Mouse (Mus musculus) frontal cortex, postnatal 14 days (tissue): ENCODE measurements around the gene Mrps23.

Experiments
- DNase-seq, 2 experiments: peaks; one replicate each; pipeline ENCODE4 v3.0.0; 2022; ENCODE audit warnings: low spot score in 2 of 2

Mrps23 gene

DNA sequence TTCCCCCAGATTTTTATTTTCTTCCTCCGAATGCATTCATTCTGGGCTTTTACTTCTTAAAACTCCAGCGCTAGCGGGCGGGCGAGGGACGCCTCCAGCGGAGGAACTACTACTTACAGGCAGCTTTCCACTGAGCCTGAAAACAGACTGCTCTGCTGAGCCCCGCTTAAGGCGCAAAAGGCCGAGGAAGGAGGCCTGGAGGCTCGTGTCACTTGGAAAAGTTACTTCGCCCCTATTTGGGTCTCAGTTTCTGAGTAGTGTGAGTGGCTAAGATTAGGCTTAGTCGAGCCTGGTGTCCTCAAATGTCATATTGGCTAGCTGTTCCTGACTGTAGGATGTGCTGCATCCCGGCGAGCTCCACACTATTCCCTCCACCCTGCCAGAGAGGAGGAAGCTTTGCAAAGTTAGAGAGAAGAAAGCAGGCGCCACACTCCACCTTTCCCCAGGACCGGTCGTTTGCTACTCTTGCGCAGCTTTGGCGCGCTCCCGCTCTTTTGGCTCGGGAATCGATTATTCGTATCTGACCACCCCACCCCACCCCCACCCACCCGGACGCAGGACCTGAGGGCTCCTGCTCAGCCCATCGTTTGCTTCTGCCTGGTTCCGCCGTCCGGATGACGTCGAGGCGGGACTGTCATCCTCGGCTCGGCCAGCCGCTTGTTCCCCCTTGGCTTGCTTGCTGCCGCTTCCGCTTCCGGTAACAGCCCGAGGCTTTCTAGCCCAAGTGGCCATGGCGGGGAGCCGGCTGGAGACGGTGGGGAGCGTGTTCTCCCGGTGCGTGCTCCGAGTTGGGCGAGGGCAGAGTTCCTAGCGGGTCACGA lies at the start of gene Mrps23:
Gene Mrps23 (plus strand): TSS at position 677 of the 821 bp plus-strand sequence.
- DNase-seq: peak; percentile 82 to 85

- DNase-seq: no peak
These were observed 49.7 kb upstream of the Mrps23 start for GRCm38 (mm10) chr11:88154500-88154899.

DNA sequence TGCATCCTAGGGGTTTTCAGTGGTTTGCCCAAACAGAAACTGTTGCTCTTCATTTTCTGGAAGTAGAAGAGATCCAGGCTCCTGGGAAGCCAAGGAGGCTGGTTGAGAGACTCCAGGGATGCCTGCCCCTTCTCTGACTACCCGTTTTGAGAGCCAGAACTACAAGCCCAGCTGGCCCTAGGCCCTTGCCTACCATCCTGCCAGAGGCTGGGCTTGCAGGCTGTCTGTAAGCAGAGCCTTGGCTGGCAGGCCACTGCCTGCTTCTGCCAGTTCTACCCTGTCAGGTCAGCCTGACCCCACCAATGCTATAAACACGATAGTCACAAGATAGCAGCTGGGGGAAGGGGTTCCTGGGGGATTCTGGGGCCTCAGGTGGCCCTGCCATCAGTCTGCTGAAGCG lies 48.7 kb upstream of the Mrps23 start:
- DNase-seq: peak in 1 of 2 experiments; percentile 34

GRCm38 (mm10) chr11:88155998-88156397 lies 48.2 kb upstream of the Mrps23 start:
- no peak for DNase-seq

- no peak for DNase-seq
These were observed 47.8 kb upstream of the Mrps23 start for GRCm38 (mm10) chr11:88156403-88156802.

DNA sequence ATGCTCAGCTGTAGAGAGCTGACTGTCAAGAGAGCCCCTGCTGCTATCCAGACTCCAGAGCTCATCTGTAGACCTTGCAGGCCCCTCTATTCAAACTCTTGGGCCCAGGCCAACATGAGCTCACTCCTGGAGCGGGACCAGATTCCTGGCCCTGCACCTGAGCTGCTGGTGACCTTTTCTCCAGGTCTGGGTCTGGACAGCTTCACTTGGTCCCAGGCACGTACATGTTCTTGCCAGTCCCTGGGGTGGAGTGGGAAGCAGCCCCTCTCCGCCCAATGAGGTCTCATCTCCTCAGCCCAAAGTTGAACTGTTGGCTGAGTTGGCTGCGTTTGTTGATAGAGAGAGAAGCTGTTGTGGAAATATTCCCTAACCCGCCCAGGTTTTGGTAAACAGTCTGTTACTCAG lies 45.3 kb upstream of the Mrps23 start:
- DNase-seq: no peak

DNA sequence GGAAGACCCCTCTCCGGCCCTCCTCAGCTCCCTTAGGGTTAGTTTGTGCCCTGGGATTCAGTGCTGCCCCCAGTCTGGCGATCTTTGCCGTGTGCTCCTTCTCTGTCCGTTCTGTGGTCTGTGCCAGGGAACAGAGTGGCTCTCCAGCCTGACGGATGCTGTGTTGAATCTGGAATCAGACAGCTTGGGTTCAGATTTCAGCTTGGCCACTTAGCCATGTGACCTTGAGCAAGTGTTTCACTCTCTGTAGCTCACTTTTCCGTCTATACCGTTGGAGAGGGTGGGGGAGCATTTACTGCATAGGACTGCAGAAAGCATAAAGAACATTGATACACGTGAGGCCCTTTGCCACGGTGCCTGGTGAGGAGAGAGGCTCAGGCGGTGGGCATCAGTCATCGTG lies 44.8 kb upstream of the Mrps23 start:
- DNase-seq: no peak

DNA sequence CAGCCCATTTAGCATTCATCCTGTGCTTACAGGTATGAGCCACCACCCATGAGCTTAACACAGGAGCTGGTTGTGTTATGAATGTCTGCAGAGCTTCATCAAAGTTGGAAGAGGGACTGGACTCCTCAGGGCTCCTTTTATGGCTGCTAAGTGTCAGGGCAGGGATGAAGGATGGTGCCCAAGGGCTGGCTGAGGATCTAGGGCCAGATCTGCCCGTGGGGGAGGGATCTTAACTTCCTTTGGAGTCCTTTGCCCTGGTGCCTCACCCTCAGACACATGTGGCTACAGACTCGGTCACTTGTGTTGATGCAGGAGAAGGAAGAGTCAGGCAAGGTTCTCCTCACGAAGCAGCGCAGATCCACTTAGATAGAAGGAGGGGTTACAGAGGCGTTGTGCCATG lies 43.9 kb upstream of the Mrps23 start:
- DNase-seq: no peak

GRCm38 (mm10) chr11:88161051-88161581 lies 43.1 kb upstream of the Mrps23 start:
- no peak for DNase-seq

GRCm38 (mm10) chr11:88161651-88162362 lies 42.4 kb upstream of the Mrps23 start:
- DNase-seq: peak; percentile 72 to 73

DNA sequence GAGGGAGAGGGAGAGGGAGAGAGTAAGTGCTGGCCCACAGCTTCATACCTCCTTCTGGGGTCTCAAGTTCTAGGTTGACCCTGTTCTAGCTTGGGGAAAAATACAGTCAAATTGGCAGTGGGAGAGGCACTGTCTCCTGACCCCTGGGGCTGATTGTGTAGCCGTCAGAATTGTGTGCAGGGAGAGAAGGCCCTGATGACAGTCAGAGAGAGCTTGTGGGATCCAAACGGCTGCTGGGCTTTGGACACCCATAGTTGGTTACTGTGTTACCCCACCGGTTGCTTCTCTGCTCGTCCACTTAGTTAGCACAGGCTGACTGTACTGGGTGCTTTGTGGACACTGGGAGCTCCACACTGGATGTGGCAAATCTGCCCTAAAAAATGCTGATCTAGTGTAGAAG lies 41.4 kb upstream of the Mrps23 start:
- DNase-seq: no peak

- DNase-seq: no peak
These were observed 39.9 kb upstream of the Mrps23 start for GRCm38 (mm10) chr11:88164213-88164723.

DNA sequence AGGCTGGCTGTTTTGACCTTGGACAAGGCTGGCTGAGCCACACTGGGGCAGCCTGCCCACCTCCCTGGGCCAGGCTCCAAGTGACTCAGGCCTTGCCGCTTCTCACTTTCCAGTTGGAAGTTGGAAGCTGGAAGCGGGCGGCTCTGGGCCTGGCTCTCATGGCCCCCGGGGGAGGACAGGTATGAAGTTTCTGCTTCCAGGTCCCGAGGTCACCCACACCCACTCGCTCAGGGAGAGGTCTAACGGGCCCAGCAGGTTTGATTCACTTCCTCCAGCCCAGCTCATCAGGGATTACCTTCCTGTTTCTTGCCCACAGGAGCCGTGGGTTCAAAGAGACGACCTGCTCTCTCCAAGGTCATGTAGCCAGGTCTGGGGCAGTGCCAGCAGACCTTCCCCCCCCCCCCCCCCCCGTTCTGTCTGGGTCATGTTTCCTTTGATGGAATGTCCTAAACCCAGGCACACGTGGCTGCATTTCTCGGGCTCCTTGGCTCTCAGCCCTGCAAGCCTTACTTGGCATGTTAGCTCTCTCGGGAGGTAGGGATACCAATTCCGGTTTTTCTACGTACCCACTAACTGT lies 39.3 kb upstream of the Mrps23 start:
- DNase-seq: no peak

GRCm38 (mm10) chr11:88165683-88166364 lies 38.4 kb upstream of the Mrps23 start:
- DNase-seq: no peak

DNA sequence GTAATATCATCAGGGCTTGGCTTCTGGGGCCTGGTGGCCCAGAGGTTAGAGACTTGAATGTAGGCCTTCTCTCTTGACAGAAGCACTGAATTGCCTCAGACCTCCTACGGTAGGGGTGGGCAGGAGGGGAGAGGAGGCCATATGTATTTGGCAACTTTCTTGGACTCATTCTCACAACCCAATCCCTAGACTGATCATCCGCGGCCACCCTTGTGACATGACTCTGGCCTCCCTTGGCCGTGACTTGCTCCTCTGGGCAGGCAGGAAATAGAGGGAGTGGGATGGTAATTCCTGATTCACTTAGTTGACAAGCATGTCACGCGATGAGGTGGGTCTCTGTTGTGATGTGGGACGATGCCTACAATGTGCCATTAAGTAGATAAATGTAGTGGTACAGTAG lies 37.7 kb upstream of the Mrps23 start:
- no peak for DNase-seq

DNA sequence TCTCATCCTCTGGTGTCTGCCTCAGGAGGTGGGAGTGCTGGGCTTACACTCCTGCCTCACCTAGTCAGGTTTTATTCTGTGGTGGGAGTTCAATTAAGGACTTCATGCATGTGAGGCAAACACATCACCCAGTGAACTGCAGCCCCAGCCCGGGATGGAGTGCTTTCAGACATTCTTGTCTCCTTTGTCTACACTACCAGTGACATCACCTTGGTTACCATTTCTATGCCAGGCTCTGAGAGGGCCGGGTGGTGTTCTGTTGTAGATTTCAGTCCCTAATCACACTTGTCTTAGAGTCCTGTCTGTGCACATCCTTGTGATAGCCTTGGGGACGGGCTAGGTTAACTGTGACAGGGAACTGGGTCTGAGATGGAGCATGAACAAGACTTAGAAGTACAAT lies 35.6 kb upstream of the Mrps23 start:
- no peak for DNase-seq

GRCm38 (mm10) chr11:88169531-88170040 lies 34.6 kb upstream of the Mrps23 start:
- no peak for DNase-seq

DNA sequence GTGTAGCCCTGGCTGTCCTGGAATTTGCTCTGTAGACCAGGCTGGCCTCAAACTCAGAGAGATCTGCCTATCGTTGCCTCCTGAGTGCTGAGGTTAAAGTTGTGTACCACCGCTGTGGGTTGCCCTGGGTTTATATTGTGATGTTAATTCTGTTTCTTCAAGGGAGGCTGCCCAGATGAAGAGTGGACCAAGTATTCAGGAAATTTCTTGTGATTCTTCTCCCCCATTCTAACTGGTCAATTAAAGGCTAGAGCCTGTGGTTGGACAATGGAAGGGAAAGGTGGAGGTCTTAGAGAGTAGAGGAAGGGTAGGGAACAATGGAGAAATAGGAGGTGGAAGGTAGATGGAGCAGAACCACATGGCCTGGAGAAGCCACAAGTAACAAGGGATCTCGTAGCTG lies 33.6 kb upstream of the Mrps23 start:
- DNase-seq: no peak

- no peak for DNase-seq
These were observed 32.2 kb upstream of the Mrps23 start for GRCm38 (mm10) chr11:88171876-88172442.

DNA sequence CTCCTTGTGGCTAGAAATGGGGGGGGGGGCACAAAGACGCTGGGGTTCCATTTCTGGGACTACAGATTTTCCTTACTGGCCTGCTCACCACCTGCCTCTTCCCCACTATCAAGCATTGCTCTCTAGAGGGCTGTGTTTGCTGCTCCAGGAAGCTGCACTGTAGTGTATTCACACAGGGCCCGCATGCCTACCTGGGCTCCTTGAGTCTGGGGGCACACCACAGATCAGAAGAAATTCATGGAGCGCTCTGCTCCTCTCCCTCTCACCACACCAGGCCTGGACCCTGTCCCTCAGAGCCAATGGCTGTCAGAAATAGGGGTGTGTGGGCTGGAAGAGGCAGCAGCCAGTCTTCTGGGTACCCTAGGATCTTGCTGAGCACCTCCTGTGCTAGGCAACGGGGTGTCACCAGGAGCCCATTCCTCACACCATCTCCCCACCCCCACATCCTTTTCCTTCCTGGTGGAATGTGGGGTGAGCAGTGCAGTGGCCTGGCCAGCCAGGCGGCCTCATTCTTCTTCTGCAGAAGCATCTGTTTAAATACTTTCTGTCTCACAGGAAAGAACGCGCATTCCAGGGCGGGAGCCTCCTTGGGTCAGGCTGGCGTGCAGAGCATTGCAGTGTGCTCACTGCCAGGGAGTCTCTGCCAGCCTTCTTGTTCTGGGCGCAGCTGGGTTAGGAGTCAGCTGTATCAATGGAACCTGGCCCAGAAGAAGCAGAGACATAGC lies 31.4 kb upstream of the Mrps23 start:
- no peak for DNase-seq
